Mouse (Mus musculus) adrenal gland, postnatal 4 days (tissue): ENCODE measurements around the gene Mef2d. TPM values are rescaled to one million over a fixed set of nuclear protein-coding genes. Genes with fewer than 3 reads are reported as not detected.

ENCODE experiments used
- DNase-seq, 2 experiments: peaks; one replicate each; pipeline ENCODE4 v3.0.0; 2021 to 2022; ENCODE audit warnings: low spot score in 2 of 2, mixed read lengths in 2 of 2
- total RNA-seq, 2 experiments: library from RNA; stranded (reverse); gene quantifications; 2 replicates each; pipeline ENCODE4 v1.2.3; 2021

Mef2d gene
- total RNA-seq, 2 experiments from 2014 or later = 90.0 to 92.1 TPM

DNA sequence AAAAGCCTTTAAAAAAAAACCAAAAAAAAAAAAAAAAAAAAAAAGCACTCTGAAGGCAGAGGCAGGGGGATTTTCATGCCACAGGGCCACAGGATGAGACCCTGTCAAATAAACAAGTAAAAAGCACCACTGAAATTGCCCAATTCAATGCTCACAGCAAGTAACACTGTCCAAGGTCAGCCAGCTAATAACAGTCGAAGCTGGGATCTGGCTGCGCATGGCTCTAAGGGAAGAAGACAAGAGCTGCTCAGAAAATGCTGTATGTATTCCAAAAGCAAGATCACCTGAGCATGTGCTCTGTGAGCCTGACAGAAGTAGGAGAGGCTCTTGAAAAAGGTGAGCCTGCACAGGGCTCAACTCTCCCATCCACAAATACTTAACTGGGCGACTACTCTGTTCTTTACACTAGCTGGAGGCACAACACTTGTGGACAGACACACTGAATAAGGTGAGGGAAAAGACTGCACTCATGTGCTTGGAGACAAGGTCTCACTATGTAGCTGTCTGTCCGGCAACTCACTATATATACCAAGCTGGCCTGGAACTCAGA is 5.2 kb upstream of the Mef2d start:
- DNase-seq = no peak

DNA sequence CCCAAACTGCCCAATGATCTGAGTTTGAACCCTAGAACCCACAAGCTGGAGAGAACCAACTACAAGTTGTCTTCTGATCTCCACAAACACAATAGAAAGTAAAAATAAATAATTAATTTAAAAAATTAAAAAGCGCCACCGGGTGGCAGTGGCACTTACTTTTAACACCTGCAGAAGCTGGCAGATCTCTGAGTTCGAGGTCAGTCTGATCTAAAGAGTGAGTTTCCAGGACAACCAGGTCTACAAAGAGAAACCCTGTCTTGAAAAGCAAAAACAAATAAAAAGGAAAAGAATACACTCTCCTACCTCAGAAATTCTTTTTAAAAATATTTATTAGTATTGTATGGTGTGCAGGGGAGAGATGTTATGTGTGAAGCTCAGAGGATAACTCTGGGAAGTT is 4.4 kb upstream of the Mef2d start:
- DNase-seq = no peak

DNA sequence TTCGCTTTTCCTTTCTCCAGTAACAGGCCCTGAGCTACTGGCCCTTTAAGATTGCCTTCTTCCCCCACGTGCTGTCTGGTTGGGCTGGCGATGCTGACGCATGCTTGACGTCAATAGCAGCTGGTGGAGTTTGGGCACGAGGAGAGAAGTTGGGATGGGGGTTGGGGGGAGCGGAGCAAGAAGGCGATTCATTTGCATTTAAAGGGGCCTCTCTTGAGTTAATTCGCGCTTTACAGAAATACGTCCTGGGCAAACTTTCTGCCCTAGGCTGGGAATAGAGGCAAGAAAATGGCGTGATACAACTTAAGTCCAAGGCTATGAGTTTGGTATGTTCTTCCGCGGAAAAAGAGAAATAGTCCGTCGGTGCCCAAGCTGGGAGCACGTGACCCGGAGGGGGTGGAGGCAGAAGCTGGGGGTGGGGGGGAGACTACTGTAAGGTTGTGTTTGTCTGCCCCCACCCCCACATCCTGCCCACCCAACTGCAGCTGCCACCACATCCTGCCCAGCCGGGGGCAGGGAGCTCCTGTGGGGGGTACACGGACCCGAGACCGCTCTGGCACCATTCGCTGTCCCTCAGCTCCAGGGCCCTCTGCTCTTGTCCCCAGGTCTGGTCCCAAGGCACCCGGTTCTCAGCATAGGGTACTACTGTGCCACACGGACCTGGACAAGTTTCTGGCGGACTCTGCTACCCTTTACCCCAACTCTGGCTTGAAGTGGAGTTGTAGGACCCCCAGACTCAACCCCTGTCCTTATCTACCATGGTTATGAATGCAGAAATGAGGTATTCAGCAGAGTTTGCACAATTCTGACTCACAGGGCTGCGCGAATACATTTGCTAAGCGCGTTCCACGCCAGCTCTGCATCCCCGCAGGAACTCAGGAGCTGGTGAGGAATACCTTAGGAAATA is 3.6 kb upstream of the Mef2d start:
- DNase-seq = peak; percentile 73 to 87

DNA sequence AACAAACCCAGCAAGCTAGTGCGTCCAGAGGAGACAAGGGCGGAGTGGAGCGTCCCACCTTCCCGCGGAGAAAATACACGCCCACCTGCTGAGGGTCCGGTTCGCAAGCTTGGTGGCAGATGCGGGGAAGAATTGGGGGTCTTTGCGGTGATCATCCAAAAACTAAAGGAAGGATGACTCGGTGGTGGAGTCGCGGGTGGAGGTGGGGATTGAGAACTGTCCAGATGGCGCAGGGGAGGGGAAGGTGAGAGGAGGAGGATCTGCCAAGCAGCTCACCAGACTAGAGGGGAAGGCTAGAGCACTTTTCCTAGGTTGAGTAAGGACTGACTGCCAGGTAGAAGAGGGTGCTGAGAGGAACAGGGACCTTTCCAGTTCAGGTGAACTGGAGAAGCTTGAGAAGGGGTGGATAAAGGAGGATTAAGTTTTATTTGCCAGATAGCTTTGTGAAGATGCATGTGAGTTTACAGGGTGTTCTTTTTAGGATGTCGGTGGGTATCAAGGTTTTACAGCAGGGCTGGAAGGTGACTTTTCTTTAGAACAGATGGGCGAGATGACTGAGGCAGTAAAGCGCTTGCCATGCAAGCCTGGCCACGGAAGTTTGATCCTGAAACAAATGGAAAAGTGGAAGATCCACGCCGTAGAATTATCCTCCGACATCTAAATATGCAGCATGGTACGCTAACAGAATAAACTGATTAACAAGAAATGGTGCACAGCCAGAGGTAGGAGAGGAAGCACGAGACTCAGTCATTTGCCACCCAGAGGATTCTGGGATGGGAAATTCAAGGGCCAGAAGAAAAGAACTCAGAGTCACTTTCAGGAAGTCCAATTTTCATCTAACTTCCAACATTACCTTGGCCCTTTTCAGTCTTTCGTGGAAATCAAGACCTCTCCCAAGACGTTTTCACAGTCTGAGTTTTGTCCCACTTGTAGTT is 2.7 kb upstream of the Mef2d start:
- no peak for DNase-seq

DNA sequence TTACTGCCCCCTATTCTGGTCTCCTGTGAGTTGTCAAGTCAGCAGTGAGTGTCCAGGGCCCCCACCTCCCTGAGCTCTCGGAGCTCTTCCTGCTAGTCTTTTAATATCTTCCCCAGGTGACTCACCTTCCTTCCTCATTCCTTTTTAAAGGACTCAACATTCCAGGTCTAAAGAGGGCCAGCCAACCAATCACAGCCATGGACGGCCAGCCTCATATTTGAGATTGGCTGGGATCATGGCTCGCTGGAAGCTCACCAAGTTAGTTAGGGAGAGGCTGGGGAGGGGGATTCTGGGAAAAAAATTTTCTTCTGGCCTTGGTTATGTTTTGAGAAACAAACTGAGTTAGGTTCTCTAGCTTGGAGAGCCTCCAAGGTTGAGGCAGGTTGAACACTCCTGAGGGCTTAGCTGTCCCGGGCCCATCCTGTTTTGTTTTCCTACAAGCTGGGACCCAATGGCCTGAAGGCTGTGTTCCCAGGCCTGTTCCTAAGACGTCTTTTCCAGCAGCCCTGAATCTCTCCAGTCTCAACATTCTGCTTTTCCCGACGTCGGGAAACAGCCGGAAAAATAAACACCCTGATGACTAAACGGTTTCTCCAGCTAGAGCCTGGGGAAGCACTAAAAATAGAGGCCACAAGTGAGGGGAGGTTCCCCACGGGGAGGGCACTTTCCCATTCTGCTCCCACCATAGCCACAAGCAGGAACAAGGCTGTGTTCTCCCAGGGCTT is 1.8 kb upstream of the Mef2d start:
- DNase-seq = no peak

DNA sequence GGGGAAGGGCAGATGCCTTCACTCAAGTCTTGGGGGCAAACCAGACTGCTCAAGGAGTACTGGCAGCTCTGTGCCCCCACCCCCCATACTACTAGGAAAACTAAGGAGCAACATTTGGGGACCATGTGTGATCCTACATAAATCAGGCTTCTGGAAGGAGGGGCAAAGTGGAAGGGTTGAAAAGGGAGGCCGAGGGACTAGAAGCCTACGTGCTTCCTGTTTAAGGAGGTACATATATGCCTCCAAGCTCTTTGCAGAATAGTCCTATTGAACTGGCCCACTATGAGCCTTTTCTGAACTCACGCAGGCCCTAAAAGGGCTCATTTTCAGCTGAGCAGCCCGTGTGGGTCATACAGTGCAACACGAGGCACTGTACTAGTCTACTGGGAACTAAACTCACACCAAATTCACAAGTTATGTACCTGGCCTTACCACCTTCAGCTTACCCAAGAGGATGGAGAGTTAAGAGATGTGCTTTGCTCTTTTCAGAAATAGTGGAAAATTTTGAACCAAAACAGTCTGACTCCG is 1.2 kb upstream of the Mef2d start:
- no peak for DNase-seq

DNA sequence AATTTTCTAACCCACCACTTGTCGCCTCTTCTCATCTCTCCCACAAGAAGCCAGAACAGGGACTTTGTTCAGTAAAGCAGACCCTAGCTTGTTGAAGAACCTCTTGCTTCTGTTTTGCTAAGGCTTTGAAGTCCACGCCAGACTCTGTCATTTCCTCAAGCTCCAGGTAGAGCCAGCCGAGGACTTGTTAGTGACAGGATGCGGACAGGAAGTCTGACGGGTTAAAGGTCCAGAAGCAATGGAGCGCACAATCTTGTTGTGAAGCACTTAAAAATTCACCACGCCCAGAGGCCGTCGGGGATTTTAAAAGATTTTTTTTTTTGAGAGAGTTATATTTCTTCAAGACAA is 759 bp upstream of the Mef2d start:
- DNase-seq = no peak

DNA sequence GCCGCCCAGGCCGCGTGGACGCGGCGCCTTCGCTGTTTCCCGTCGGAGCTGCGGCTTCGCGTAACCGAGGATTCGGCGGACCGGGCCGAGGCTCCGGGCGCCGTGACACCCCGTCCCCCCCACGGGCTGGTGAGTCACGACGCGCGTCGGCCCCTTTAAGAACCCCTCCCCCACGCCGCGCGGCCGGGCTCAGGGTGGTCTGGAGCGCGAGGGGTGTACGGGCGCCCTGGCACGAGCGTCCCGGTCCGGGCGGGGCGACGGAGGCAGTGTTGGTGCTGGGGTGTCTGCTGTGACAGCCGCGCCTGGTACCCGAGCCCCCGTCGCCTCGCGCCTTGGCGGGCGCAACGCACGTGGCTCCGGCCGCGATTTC is 359 bp downstream of the Mef2d start:
- peak in 1 of 2 experiments; percentile 45 for DNase-seq

DNA sequence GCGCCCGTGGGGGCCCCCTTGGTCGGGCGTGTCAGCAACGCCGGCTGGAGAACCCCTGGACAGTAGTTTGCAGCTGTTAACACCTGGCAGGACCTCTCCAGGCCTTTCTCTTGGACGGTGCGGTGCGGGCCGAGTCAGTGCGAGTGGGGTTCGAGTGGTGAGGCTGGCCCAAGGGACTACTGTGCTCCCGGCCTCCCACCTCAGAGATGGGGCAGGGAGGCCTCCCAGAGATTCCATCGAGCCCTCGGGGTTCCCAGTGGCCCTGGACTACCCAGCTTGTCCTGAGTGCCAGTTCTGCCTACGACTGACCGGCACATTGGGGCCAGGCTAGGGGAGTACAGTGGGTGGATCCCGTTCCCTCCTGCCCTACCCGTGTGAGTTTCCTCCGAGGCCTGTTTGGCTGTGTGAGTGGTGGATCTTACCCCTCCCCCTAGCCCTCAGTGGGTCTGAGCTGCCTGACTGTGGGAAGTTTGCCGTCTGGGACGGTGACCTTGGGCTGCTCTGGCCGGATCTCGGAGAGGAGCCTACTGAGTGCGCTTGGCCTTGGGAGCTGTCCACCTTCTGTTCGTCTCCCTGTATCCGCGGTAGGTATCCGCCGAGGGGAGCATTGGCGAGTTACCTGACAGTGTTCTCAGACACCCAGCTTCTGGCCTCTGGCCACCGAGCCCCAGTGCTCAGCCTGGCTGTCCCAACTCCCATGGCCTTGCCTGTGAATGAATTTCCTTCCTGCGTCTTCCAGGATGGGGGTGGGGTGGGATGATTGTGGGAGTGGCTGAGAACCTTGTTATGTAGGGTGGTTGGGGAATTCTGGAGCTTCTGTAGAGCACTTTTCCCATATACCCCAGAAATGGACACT is 972 bp downstream of the Mef2d start:
- DNase-seq = peak in 1 of 2 experiments; percentile 49

DNA sequence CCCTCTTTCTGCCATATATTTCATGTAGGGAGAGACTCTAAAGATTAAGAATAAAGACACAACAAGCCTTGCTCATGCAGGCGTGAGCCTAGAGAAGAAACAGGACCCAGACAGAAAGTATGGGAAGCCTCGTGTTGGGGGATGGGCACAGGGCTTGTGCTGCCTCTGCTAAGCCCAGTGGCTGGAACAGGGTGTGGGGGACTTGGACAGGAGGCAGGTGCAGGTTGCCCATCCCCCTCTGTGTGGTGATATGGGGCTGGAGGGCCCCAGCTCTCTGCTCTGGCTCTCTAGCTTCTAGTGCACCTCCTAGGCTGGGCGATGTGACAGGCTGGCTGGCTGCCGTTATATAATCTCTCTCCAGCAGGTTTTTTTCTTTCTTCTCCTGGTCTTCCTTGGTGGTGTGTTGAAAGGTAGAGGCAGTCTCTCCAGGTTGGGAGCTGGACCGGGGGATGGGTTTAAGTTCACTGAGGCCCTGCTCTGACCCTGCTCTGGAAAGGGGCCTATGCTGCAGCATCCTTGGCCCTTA is 1.9 kb downstream of the Mef2d start:
- no peak for DNase-seq

DNA sequence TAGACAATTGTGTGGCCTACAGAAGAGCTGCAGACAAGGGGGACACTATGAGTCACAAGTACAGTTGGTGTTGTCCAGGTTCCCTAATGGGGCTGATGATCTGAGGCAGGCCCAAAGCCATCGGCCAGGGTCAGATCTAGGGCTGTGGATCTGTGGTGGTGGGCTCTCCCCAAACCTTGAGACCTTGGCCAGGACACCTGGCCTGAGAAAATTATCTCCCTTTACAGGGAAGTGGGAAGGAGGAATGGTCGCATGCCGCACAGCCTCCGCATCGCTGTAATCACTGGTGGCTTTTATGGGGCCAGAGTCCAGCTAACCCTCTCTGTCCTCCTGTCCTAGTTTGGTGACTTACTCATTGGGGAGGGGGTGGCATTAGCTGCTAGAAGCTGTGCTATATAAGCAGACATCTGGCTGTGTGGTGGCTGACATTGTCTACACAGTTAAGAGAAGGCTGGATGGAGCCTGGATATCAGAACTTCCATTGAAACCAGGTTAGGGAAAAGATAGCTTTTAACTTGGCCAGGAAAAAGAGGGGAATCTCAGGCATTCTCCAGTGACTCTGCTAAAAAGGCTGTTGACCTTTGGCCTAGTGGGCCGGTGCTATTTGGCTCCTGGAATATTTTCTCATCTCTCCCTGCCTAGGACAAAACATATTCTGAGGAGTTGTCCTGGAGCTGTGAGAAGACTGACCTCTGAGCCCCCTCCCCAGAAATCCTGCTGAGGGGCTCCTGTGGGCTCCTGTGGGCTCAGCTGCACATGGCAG is 2.7 kb downstream of the Mef2d start:
- no peak for DNase-seq

DNA sequence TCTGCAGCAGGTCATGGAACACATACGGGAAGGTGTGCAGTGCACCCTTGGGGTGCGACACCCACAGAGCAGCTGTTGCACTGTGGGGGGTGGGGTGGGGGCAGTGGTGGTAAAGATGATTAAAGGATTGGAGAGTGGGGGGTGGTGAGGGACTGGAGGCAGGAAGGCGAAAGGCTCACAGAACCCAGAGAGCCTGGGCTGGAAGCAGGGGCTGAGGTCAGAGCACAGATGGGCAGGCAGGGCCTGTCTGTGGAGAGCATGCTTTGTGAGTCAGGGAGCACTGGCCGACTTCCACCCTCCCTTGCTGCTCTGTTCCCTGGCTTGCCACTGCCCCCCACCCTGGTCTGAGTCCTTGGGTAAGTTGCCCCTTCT is 3.2 kb downstream of the Mef2d start:
- DNase-seq = no peak

DNA sequence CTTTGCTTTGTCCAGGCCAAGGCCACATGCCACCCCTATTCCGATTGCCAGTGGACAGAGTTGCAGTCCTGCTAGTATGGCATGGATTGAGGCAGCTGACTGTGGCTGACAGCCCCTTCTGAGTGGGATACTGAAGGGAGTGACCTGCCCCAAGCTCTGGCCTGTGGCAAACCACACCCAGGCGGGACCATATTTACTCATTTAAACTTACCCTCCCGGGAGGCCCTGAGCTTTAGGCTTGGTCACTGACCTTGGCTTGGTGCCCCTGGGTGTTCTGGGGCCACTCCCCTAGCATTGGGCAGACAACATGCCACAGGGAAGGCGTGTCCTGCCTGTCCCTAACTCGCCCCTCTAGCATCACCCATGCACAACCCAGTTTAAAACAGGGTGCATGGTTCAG is 3.8 kb downstream of the Mef2d start:
- DNase-seq = no peak

DNA sequence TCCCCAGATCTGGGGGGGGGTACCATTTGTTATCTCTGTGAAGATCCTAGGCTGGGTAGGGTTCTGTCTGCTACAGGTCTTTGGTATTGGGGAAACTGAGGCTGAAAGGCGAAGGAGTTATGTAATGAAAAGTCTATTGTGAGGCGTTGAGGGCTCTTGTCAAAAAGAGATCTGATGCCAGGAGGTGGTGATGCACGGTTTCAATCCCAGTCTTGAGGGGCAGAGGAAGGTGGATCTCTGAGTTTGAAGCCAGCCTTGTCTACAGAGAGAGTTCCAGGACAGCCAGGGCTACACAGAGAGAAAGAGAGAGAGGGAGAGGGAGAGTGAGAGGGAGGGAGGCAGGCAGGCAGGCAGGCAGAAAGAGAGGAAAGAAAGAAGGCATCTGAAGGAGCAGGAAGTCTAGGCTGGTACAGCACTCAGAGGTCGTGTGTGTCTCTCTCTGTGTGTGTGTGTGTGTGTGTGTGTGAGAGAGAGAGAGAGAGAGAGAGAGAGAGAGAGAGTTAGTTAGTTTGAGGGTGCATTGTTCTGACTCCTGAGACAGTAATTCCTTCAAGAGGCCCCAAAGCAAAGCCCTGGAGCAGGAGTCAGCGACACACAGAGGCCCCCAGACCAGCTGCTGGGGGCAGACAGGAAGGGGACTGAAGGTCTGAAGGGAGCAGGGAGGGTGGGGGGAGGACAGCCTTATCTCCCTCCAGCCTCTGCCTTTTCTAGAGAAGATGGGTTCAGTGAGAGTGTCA is 4.4 kb downstream of the Mef2d start:
- no peak for DNase-seq

DNA sequence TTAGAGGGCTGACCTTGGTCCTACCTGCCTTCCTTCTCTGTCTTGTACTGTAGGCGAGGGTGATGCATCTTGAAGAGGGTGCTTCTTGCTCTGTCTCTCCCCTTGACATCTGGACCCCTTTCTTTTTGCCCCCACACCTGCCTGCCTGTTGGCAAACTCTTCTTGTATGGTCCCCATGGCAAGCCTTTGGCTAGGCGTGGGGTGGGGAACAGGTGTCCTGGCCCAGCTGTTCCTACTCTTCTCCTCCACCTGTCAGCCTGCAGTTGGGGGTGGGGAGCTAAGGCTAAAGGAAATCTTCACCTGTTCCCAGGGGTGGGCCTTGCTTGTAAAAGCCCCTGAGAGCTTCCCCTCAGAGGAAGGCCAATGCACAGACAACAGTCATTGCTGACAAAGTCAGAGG is 5.3 kb downstream of the Mef2d start:
- no peak for DNase-seq

DNA sequence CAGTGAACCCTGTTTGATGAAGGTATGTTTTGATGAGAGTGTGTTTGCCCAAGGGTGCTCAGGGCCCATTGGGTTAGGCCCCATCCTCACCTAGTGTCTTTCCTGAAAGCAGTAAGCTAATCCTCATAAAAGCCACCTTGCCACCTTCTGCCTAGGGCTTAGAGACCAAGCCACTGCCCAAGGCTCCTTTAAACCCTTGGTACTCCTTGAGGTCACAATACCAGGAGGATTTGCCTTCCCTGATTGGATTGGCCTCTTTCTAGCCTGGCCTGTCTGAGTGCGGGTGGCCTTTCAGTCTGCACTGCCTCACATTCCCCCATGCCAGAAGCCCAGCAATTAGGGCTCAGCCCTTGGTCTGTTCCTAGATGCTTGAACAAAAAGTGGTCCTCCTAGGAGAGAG is 5.7 kb downstream of the Mef2d start:
- no peak for DNase-seq

DNA sequence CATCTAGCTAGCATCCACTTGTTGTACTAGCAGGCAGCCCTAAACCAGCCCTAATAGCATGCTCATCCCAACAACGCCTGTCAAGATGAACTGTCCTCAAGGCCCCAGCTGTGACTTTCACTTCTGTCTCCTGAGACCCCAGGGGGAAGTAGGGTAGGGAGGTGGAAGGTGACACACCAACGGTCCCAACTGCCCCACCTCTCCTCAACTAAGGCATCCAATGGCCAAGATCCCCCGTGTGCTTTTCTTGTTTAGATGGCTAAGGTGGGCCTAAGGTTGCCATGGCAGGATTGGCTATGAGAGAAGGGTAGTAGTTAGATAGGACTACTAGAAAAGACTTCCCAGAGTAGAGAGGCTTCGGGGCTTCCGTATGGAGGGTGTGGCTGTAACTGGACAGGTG is 6.2 kb downstream of the Mef2d start:
- no peak for DNase-seq

DNA sequence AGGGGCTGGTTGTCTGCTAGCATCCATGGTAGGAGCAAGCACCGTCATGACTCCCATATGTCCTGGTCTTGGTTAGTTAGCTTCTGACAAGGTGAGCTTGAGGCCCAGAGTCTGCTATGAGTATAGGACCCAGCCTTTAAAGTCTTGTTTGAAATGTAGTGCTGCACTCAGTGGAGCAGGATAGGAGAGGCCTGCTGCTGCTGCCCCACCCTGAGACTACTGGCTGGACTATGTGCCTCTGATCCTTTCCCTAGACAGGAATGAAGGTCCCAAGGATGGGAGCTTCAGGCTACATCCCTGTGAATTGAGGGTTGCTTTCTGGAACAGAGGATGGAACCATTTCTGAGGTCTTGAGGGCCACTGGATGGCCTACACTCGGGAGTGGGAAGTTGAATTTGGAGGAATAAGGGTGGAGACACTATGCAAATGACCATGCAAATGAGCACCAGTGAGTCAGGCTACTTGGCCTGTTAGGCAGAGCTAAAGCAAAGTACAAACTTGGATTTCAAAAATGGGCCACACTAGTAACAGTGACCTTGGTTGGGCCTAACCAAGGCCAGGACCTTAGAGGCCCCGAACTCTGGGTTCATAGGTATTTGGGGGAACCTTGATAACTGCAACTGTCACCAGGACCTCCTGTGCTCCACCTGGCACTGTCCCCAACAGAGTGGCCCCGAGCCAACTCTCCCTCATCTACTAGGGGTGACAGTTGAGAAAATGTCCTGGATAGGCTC is 6.8 kb downstream of the Mef2d start:
- peak in 1 of 2 experiments; percentile 49 for DNase-seq
